Mouse (Mus musculus): ENCODE results near the gene Ptgir. TPM values are rescaled to one million over a fixed set of nuclear protein-coding genes. Genes with fewer than 3 reads are reported as not detected.

Gene Ptgir
- polyA plus RNA-seq, 1 experiment: 0.11 TPM

DNA sequence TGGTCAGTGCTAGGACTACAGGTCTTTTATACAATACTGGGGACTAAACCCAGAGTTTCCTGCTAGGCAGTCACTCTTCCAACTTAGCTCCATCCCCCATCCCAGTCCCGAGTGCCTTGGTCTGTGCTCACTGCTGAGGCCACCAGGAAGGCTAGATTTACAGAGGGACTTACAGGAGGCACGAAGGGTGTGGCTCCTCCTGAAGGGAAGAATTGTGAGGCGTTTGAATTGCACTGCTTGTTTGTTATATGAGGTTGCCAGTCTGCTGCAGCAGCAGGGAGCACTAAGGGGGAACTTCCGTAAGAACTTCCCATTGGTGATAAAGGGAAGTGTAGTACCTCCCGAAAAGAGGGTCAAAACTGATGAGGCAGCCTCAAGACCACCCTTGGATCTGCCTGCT is 25.7 kb upstream of the Ptgir start:
- WGBS: 54% methylated on average over 5 of the region's 5 CpGs
- TF ChIP-seq CTCF (IDR thresholded peaks at IDR 0.05; ENCODE audit: borderline replicate concordance, insufficient read depth, low read depth, low read length): no peak
- TF ChIP-seq POLR2A (IDR thresholded peaks at IDR 0.05; ENCODE audit: borderline replicate concordance, insufficient read depth, low read length): no peak
- Histone ChIP-seq H3K27ac (ENCODE audit: insufficient read depth, low read length) (0 out of 2 replicates have a peak overlapping the region, but pooled peaks have one; percentile 4), H3K4me1 (ENCODE audit: control insufficient read depth, insufficient read depth, low read length) (peaks cover 8% of the 10 kb centered on the region; the same call in 1 of the 2 replicates), H3K27me3 (ENCODE audit: control insufficient read depth, insufficient read depth, low read length) (no peaks in the 10 kb centered on the region), H3K4me3 (replicated peaks; ENCODE audit: insufficient read depth, low read depth, low read length) (no peak overlapping the region)
- no peak for DNase-seq

DNA sequence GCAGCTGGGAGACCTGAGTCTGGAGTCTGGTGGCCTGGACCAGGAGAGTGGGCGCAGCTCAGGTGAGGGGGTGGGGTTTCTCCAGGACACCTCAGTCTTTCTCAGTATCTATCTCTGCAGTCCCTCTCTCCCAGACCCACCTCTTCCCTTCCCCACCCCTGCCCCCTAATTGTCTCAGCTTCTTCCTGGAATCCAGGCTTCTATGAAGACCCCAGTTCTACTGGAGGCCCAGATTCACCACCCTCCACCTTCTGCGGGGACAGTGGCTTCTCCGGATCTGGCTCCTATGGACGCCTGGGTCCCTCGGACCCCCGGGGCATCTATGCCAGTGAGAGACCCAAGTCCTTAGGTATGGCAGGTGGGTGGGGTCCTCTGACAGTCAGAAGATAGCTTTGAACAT is 23.1 kb upstream of the Ptgir start:
- H3K4me3 ChIP-seq (replicated peaks; ENCODE audit: insufficient read depth, low read depth, low read length): no peak overlapping the region
- H3K4me1 ChIP-seq (ENCODE audit: control insufficient read depth, insufficient read depth, low read length): no peaks in the 10 kb centered on the region
- WGBS: 88% methylated on average over 6 of the region's 6 CpGs
- no peak for TF ChIP-seq CTCF (IDR thresholded peaks at IDR 0.05; ENCODE audit: borderline replicate concordance, insufficient read depth, low read depth, low read length)
- TF ChIP-seq POLR2A (IDR thresholded peaks at IDR 0.05; ENCODE audit: borderline replicate concordance, insufficient read depth, low read length): no peak
- no peak overlapping the region for H3K27ac ChIP-seq (ENCODE audit: insufficient read depth, low read length)
- no peak for DNase-seq
- H3K27me3 ChIP-seq (ENCODE audit: control insufficient read depth, insufficient read depth, low read length): no peaks in the 10 kb centered on the region

DNA sequence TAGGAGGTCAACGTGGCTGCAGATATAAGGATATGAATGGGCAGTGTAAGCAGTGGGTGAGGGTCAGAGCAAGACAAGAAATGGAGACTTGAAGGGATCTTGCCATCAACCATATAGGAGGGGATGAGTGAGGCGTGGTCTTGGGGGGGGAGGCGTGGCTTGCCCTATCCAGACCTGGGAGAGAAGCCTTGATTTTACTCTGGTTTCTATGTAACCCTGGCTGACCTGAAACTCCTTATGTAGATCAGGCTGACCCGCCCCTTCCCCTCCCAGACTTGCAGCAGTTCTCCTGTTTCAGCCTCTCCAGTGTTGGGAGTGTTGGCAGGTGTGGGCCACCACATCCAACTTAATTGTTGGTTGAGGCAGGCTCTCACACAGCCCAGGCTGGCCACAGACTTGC is 22.0 kb upstream of the Ptgir start:
- H3K4me1 ChIP-seq (ENCODE audit: control insufficient read depth, insufficient read depth, low read length): no peaks in the 10 kb centered on the region
- no peak for DNase-seq
- no peak for TF ChIP-seq CTCF (IDR thresholded peaks at IDR 0.05; ENCODE audit: borderline replicate concordance, insufficient read depth, low read depth, low read length)
- TF ChIP-seq POLR2A (IDR thresholded peaks at IDR 0.05; ENCODE audit: borderline replicate concordance, insufficient read depth, low read length): no peak
- H3K27ac ChIP-seq (ENCODE audit: insufficient read depth, low read length): no peak overlapping the region
- 86% methylated on average over 4 of the region's 4 CpGs for WGBS
- H3K4me3 ChIP-seq (replicated peaks; ENCODE audit: insufficient read depth, low read depth, low read length): no peak overlapping the region
- no peaks in the 10 kb centered on the region for H3K27me3 ChIP-seq (ENCODE audit: control insufficient read depth, insufficient read depth, low read length)

DNA sequence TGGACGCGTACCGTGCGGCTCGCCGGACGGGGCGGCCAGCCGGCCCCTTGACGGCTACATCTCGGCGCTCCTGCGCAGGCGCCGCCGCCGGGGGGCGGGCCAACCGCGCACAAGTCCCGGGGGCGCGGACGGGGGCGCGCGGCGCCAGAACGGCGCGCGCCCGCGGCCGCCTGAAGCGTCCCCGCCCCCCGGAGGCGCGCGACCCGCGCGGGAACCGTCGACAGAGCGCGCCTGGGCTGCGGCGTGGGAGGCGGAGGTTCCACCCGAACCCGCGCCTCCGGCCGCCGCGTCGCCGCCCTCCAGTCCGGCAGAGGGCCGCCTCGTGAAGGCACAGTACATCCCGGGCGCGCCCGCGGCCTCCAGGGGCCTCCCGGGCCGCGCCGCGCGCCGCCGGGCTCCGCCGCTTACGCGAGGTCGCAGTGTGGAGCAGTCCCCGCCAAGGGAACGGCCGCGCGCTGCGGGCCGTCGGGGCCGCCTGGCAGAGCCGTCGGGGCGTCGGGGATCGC is 21.0 kb upstream of the Ptgir start:
- Histone ChIP-seq H3K27ac (ENCODE audit: insufficient read depth, low read length) (no peak overlapping the region), H3K4me3 (replicated peaks; ENCODE audit: insufficient read depth, low read depth, low read length) (no peak overlapping the region), H3K4me1 (ENCODE audit: control insufficient read depth, insufficient read depth, low read length) (no peaks in the 10 kb centered on the region), H3K27me3 (ENCODE audit: control insufficient read depth, insufficient read depth, low read length) (no peaks in the 10 kb centered on the region)
- 51% methylated on average over 95 of the region's 95 CpGs for WGBS
- no peak for DNase-seq
- TF ChIP-seq CTCF (IDR thresholded peaks at IDR 0.05; ENCODE audit: borderline replicate concordance, insufficient read depth, low read depth, low read length) (no peak), POLR2A (IDR thresholded peaks at IDR 0.05; ENCODE audit: borderline replicate concordance, insufficient read depth, low read length) (no peak)

DNA sequence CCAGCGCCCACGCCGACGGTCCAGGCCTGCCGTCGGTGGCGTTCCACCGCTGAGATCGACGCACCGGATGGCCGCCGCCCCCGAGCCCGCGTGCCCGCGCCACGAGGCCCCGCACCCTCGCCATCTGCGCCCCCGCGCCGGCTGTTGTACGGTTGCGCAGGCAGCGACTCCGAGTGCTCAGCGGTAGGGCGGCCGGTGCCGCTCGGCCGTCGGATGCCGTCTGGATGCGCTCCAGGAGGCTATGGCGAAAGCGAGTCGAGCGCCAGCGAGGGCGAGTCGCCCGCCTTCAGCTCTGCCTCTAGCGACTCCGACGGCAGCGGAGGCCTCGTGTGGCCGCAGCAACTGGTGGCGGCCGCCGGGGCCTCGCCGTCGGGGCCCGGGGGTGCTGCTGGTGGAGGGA is 20.4 kb upstream of the Ptgir start:
- H3K27me3 ChIP-seq (ENCODE audit: control insufficient read depth, insufficient read depth, low read length): no peaks in the 10 kb centered on the region
- TF ChIP-seq CTCF (IDR thresholded peaks at IDR 0.05; ENCODE audit: borderline replicate concordance, insufficient read depth, low read depth, low read length): no peak
- no peak for TF ChIP-seq POLR2A (IDR thresholded peaks at IDR 0.05; ENCODE audit: borderline replicate concordance, insufficient read depth, low read length)
- no peak overlapping the region for H3K4me3 ChIP-seq (replicated peaks; ENCODE audit: insufficient read depth, low read depth, low read length)
- no peak overlapping the region for H3K27ac ChIP-seq (ENCODE audit: insufficient read depth, low read length)
- no peak for DNase-seq
- 56% methylated on average over 59 of the region's 59 CpGs for WGBS
- no peaks in the 10 kb centered on the region for H3K4me1 ChIP-seq (ENCODE audit: control insufficient read depth, insufficient read depth, low read length)

DNA sequence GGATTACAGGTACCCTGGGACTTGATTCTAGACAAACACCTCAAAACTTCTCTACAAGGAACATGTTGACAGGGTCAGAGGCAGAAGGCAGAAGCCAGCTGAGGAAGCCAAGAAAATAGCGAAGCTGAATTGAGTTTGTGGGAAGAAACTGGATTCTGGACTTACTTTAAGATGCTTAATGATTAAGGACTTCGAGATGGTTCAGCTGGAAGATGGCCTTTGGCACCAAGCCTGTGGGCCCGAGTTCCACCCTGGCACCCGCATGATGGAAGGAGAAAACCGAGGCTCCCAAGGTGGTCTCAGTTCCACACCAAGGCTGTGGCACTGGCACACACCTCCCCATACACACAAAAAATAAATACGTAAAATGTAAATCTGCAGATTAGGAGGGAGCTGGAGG is 15.8 kb upstream of the Ptgir start:
- H3K4me1 ChIP-seq (ENCODE audit: control insufficient read depth, insufficient read depth, low read length): peaks cover 3% of the 10 kb centered on the region; the same call in 1 of the 2 replicates
- H3K27me3 ChIP-seq (ENCODE audit: control insufficient read depth, insufficient read depth, low read length): no peaks in the 10 kb centered on the region
- WGBS: 39% methylated on average over 6 of the region's 6 CpGs
- no peak for DNase-seq
- no peak overlapping the region for H3K27ac ChIP-seq (ENCODE audit: insufficient read depth, low read length)
- TF ChIP-seq POLR2A (IDR thresholded peaks at IDR 0.05; ENCODE audit: borderline replicate concordance, insufficient read depth, low read length) (no peak), CTCF (IDR thresholded peaks at IDR 0.05; ENCODE audit: borderline replicate concordance, insufficient read depth, low read depth, low read length) (no peak)
- H3K4me3 ChIP-seq (replicated peaks; ENCODE audit: insufficient read depth, low read depth, low read length): no peak overlapping the region

DNA sequence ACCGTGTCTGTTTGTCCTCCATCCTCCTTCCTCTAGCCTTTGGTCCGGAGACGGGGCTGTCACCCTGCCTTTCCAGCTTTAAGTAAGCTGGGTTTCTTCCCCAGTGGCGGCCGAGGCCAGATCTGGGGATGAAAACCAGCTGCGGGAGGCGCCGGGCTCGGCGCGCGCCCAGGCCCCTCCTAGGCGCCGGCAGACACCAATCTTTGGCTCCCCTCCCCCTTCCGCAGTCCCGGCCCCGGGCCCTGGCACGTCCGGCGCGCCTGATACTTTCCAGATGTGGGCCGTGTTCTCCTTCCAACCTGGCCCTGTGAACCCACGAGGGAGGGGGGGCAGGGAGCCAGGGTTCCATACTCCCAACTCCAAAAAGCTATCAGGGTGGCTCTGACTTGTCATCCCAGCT is 15.3 kb upstream of the Ptgir start:
- no peak overlapping the region for H3K27ac ChIP-seq (ENCODE audit: insufficient read depth, low read length)
- H3K4me3 ChIP-seq (replicated peaks; ENCODE audit: insufficient read depth, low read depth, low read length): no peak overlapping the region
- H3K27me3 ChIP-seq (ENCODE audit: control insufficient read depth, insufficient read depth, low read length): no peaks in the 10 kb centered on the region
- H3K4me1 ChIP-seq (ENCODE audit: control insufficient read depth, insufficient read depth, low read length): peaks cover 3% of the 10 kb centered on the region; the same call in 1 of the 2 replicates
- no peak for DNase-seq
- TF ChIP-seq POLR2A (IDR thresholded peaks at IDR 0.05; ENCODE audit: borderline replicate concordance, insufficient read depth, low read length) (no peak), CTCF (IDR thresholded peaks at IDR 0.05; ENCODE audit: borderline replicate concordance, insufficient read depth, low read depth, low read length) (no peak)
- 6% methylated on average over 23 of the region's 23 CpGs for WGBS

DNA sequence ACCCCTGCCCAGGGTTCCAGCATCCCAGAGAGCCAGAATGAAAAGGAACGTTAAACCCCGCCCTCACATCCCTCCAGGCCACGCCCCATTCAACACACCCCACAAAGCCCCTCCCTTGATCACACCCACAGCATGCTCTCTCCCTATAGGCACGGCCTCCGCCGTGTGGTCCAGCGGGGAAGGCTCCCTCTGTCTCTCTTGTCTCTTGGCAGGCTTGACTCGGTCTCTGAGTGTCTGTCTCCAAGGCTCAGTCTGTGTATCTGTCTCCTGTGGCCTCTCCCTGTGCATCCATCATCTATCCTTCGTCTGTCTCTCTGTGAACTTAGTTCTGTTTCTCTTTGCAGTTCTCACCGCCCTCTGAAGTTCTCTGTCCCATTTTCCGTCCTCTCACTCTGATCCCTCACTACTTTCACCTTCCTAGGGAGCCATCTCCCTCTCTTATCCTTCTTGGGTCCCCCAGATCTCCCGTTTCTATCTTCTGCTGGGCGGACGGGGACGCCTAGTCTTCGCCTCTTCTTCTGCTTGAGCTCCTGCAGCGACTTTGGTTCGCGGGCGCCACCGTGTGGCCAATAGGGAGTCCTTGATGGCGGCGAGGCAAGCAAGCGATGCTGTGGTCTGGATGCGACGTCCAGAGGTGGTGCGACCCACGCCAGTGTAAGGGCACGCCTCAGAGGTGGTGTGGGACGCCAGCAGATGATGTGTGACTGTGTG is 14.5 kb upstream of the Ptgir start, which contains the start of gene Gng8:
Gng8 (plus strand) TSS at position 146 of the 711 bp plus-strand sequence.
- Histone ChIP-seq H3K4me1 (ENCODE audit: control insufficient read depth, insufficient read depth, low read length) (peaks cover 3% of the 10 kb centered on the region; the same call in 1 of the 2 replicates), H3K4me3 (replicated peaks; ENCODE audit: insufficient read depth, low read depth, low read length) (peak within 1 kb of the TSS; percentile 57), H3K27ac (ENCODE audit: insufficient read depth, low read length) (no peak within 1 kb of the TSS), H3K27me3 (ENCODE audit: control insufficient read depth, insufficient read depth, low read length) (no peaks in the 10 kb centered on the region)
- TF ChIP-seq CTCF (IDR thresholded peaks at IDR 0.05; ENCODE audit: borderline replicate concordance, insufficient read depth, low read depth, low read length): peak; percentile 81
- TF ChIP-seq POLR2A (IDR thresholded peaks at IDR 0.05; ENCODE audit: borderline replicate concordance, insufficient read depth, low read length): no peak
- 1% methylated on average over 30 of the region's 30 CpGs for WGBS
- DNase-seq: peak; percentile 78 to 86
